Mouse (Mus musculus) hindbrain, embryonic 16.5 days (tissue): ENCODE results near the gene Syk. TPM values are rescaled to one million over a fixed set of nuclear protein-coding genes. Genes with fewer than 3 reads are reported as not detected.

Experiments
- ATAC-seq: fragments of 200-750 bp; cut with Nextera tagmentation; 2 replicates; pipeline ENCODE4 v1.8.0; 2017; ENCODE audit warnings: moderate TSS enrichment, moderate library complexity
- H3K27ac ChIP-seq: fragments of 300-500 bp; sonication (generic); 2 replicates; pipeline ENCODE4 v1.5.1; 2014; ENCODE audit warnings: low read depth, mild to moderate bottlenecking, control low read depth, low read length, moderate library complexity
- H3K27me3 ChIP-seq: fragments of 300-500 bp; sonication (generic); replicated peaks from 2 replicates; pipeline ENCODE4 v1.6.1; 2014; ENCODE audit warnings: low read length; ENCODE audit not compliant: control insufficient read depth, insufficient read depth
- H3K36me3 ChIP-seq: fragments of 300-500 bp; sonication (generic); 2 replicates; pipeline ENCODE4 v1.6.1; 2014; ENCODE audit warnings: mild to moderate bottlenecking, low read length, moderate library complexity, mixed read lengths; ENCODE audit not compliant: control insufficient read depth, insufficient read depth
- H3K4me1 ChIP-seq: fragments of 300-500 bp; sonication (generic); 2 replicates; pipeline ENCODE4 v1.6.1; 2014; ENCODE audit warnings: low read depth, low read length; ENCODE audit not compliant: control insufficient read depth, insufficient read depth
- H3K4me2 ChIP-seq: fragments of 300-500 bp; sonication (generic); 2 replicates; pipeline ENCODE4 v1.6.1; 2014; ENCODE audit warnings: mild to moderate bottlenecking, low read length, control low read depth, moderate library complexity
- H3K4me3 ChIP-seq: fragments of 300-500 bp; sonication (generic); 2 replicates; pipeline ENCODE4 v1.5.1; 2014; ENCODE audit warnings: mild to moderate bottlenecking, low read length, control low read depth, moderate library complexity
- H3K9ac ChIP-seq: fragments of 300-500 bp; sonication (generic); 2 replicates; pipeline ENCODE4 v1.6.1; 2014; ENCODE audit warnings: low read depth, mild to moderate bottlenecking, control low read depth, low read length, moderate library complexity
- H3K9me3 ChIP-seq: fragments of 300-500 bp; sonication (generic); 2 replicates; pipeline ENCODE4 v1.6.1; 2014; ENCODE audit warnings: mild to moderate bottlenecking, low read length, moderate library complexity; ENCODE audit not compliant: control insufficient read depth
- WGBS: fragments of 180-500 bp; shearing (Covaris S2); extraction: QIAGEN DNeasy Blood & Tissue Kit; methylation state at CpG from one replicate; pipeline ENCODE4 v1.1.7; 2014; 5-methylcytosine and 5-hydroxymethylcytosine counted together
- polyA plus RNA-seq: library from polyadenylated mRNA; unstranded; fragments of >200 nt; fragmentation: Nextera tagmentation; extraction: Ambion mirVana; gene quantifications from 2 replicates; pipeline ENCODE4 v1.2.1, GENCODE M21; 2015

The Syk gene
- polyA plus RNA-seq, 1 experiment from 2014 or later, result 1.1 TPM

DNA sequence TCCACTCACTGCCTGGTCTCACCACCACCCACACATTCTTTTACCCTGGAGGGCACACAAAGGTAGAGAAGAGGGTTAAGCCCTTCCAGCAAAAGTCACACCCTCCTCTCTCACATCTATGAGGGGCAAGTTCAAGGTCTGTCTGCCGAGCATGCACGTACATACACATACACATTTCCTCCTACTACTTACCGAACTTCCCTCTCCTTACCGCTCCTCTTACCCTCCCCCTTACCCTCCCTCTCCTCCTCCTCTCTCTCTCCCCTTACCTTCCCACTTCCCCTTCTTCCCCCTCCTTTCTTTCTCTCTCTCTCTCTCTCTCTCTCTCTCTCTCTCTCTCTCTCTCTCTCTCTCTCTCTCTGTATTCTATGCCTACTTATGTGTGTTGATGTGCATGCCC lies 35.6 kb downstream of the Syk start:
- H3K27ac ChIP-seq, result no peak overlapping the region
- no peak overlapping the region for H3K4me3 ChIP-seq
- H3K27me3 ChIP-seq, result peaks cover 3% of the 10 kb centered on the region; the same call in 1 of the 2 replicates
- WGBS, result 86% methylated on average over 4 of the region's 4 CpGs
- no peak overlapping the region for H3K9ac ChIP-seq
- H3K4me2 ChIP-seq, result no peak overlapping the region
- no peaks in the 10 kb centered on the region for H3K9me3 ChIP-seq
- no peaks in the 10 kb centered on the region for H3K4me1 ChIP-seq
- no peaks in the 10 kb centered on the region for H3K36me3 ChIP-seq
- ATAC-seq, result no peak

DNA sequence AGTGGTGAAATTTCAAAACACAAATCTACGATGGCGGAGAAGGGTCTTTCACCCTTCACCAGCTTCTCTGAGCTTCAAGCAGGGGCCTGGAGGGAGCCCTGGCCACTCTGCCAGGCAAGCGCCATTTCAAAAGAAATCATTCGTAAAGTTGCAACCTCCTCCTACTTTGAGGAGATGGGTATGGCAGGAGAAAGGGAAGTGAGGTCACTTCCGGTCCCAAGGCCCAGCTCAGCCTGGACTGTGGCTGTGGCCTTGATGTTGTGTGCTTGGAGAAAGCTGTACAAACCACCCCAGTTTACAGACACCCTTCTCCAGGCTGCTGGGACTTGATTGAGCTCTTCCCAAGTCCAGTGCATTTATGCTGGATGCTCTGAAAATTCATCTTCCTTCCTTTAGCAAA lies 36.5 kb downstream of the Syk start:
- ATAC-seq, result no peak
- H3K27me3 ChIP-seq, result peaks cover 3% of the 10 kb centered on the region; the same call in 1 of the 2 replicates
- H3K9ac ChIP-seq, result no peak overlapping the region
- H3K4me1 ChIP-seq, result no peaks in the 10 kb centered on the region
- H3K36me3 ChIP-seq, result no peaks in the 10 kb centered on the region
- no peaks in the 10 kb centered on the region for H3K9me3 ChIP-seq
- no peak overlapping the region for H3K4me2 ChIP-seq
- H3K4me3 ChIP-seq, result no peak overlapping the region
- H3K27ac ChIP-seq, result no peak overlapping the region
- 90% methylated on average over 5 of the region's 5 CpGs for WGBS

DNA sequence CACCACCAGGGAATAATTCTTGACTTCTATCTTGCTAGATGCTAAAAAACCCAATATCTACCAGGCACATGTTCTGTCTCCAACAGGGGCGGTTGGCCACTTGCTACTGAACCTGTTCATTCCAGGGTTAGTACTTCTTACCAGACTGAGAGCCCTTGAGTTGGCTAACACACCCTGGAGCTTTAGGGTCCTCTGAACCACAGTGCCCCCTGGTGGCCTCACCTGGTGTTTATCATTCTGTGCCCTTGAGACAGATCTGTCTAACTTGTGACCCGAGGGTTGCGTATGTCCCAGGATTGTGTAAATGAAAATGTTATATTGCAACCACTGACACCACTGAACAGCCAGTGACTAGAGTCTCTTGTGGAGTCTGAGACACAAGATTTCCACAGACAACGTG lies 41.1 kb downstream of the Syk start:
- ATAC-seq, result no peak
- WGBS, result 71% methylated on average over 4 of the region's 4 CpGs
- H3K27me3 ChIP-seq, result peaks cover 3% of the 10 kb centered on the region; the same call in 1 of the 2 replicates
- H3K9ac ChIP-seq, result no peak overlapping the region
- no peak overlapping the region for H3K4me2 ChIP-seq
- H3K4me3 ChIP-seq, result no peak overlapping the region
- no peaks in the 10 kb centered on the region for H3K9me3 ChIP-seq
- no peaks in the 10 kb centered on the region for H3K4me1 ChIP-seq
- no peak overlapping the region for H3K27ac ChIP-seq
- no peaks in the 10 kb centered on the region for H3K36me3 ChIP-seq

DNA sequence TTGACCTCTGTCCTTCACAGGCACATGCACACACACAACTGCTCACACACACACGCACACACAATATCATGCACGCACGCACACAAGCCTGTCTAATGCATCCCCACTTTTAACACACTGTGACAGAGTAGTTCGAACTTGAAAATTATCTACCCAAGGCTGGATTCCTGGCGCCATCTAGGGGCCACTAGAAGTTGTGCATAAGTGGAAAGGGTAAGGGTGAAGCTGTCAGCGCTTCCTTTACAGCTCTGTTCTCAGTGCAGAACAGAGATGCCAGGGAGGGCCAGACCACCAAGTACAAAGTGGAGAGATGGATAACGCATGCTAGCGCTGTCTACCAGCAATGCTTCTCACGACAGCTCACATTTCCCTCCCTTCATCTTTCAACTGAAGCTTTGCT lies 45.6 kb downstream of the Syk start:
- no peaks in the 10 kb centered on the region for H3K9me3 ChIP-seq
- H3K27me3 ChIP-seq, result 0 out of 2 replicates have a peak, but pooled peaks cover 2% of the 10 kb centered on the region
- no peaks in the 10 kb centered on the region for H3K36me3 ChIP-seq
- H3K27ac ChIP-seq, result no peak overlapping the region
- H3K9ac ChIP-seq, result no peak overlapping the region
- H3K4me2 ChIP-seq, result no peak overlapping the region
- H3K4me1 ChIP-seq, result peaks cover 2% of the 10 kb centered on the region; the same call in 1 of the 2 replicates
- ATAC-seq, result peak; percentile 67
- 28% methylated on average over 9 of the region's 9 CpGs for WGBS
- no peak overlapping the region for H3K4me3 ChIP-seq

DNA sequence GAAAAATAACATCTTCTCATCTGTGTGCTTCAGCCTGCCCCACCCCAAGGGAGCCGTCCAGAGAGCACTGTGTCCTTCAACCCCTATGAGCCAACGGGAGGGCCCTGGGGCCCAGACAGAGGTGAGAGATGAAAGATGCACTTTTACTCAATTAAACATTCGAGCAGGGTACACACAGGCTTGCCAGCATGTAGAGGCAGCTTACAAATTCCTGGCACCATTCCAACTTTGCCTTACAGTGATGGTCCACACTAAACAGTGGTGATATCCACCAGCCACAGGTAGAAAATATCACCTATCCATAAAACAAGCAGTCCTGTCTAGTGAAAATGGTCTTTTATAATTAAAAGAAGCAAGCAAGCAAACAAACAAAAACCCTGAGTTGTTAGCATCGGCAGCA lies 48.7 kb downstream of the Syk start:
- peaks cover 2% of the 10 kb centered on the region; the same call in 1 of the 2 replicates for H3K4me1 ChIP-seq
- no peak overlapping the region for H3K9ac ChIP-seq
- H3K36me3 ChIP-seq, result no peaks in the 10 kb centered on the region
- 34% methylated on average over 4 of the region's 4 CpGs for WGBS
- H3K27me3 ChIP-seq, result 0 out of 2 replicates have a peak, but pooled peaks cover 2% of the 10 kb centered on the region
- H3K9me3 ChIP-seq, result no peaks in the 10 kb centered on the region
- H3K27ac ChIP-seq, result no peak overlapping the region
- no peak for ATAC-seq
- H3K4me3 ChIP-seq, result no peak overlapping the region
- H3K4me2 ChIP-seq, result no peak overlapping the region

DNA sequence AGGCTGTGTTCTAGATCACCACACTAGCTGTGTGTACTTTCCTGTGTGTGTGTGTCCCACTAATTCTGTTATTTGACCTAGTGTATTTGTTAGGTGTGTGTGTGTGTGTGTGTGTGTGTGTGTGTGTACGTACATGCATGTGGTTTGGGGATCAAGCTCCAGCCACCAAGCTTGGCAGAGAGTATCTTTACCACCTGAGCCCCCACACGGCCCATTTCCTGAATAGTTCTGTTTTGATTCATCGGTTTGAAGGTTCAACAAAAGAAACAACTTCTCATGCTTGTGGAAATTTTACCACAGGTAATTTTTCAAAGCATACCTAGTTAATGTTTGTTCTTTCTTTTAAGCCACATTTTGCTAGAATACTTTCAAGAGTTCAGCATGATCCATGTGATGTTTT lies 52.5 kb downstream of the Syk start:
- Histone ChIP-seq H3K9ac (no peak overlapping the region), H3K4me1 (peaks cover 2% of the 10 kb centered on the region; the same call in 1 of the 2 replicates), H3K4me2 (no peak overlapping the region), H3K27ac (no peak overlapping the region), H3K36me3 (no peaks in the 10 kb centered on the region), H3K4me3 (no peak overlapping the region), H3K27me3 (no peaks in the 10 kb centered on the region), H3K9me3 (no peaks in the 10 kb centered on the region)
- no peak for ATAC-seq
- WGBS, result 77% methylated on average over 3 of the region's 3 CpGs

DNA sequence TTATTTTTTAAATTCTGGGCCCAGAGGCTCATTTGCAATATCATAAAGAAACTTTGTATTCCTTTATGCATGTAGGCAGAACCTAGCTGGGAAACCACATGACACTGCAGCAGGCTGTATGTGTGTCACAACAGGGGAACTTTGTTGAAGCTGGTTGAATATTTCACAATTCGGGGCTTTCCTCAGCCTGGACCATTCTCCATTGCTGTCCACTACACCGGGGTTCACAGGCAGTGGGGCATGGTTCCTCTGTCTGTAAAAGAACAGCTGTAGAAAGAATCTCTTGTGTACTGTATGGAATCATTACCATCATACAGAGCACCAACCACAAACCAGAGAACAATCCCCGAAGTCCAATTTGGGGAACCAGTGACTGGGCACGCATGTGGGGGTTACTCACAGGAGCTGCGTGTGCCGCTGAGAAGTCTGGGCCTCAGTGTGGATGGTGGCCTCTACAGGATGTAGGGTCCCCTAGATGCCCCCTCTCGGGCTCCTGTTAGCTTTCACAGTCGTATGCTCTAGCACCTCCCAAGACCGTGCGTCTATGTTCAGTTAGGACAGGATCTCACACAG lies 53.3 kb downstream of the Syk start:
- H3K27me3 ChIP-seq, result no peaks in the 10 kb centered on the region
- no peak for ATAC-seq
- 87% methylated on average over 10 of the region's 10 CpGs for WGBS

DNA sequence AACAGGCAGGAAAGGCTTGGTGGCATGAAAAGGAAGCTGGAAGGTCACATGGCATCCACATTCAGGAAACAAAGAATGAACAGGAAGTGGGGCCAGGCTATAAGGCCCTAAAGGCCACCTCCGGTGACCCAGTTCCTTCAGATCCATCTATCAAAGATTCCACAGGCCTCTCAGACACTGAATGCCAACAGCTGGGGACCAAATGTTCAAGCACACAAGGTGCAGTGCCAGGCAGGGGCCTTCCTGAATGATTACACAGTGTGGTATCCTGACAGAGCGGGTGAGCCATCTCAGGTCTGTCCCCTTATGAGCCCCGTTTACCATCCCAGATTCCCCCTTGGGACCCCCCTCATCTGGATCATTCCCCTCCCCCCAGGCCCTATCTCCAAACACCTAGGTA lies 63.6 kb downstream of the Syk start:
- ATAC-seq, result no peak
- WGBS, result 74% methylated on average over 3 of the region's 3 CpGs
- Histone ChIP-seq H3K4me2 (no peak overlapping the region), H3K9me3 (no peaks in the 10 kb centered on the region), H3K27me3 (no peaks in the 10 kb centered on the region), H3K4me1 (no peaks in the 10 kb centered on the region), H3K9ac (no peak overlapping the region), H3K36me3 (no peaks in the 10 kb centered on the region), H3K27ac (no peak overlapping the region), H3K4me3 (no peak overlapping the region)

More for the DNA sequence above, 53.3 kb downstream of the Syk start:
- H3K4me1 ChIP-seq, result peaks cover 2% of the 10 kb centered on the region; the same call in 1 of the 2 replicates
- H3K27ac ChIP-seq, result no peak overlapping the region
- H3K9ac ChIP-seq, result no peak overlapping the region
- no peak overlapping the region for H3K4me2 ChIP-seq
- no peak overlapping the region for H3K4me3 ChIP-seq
- H3K9me3 ChIP-seq, result no peaks in the 10 kb centered on the region
- no peaks in the 10 kb centered on the region for H3K36me3 ChIP-seq

DNA sequence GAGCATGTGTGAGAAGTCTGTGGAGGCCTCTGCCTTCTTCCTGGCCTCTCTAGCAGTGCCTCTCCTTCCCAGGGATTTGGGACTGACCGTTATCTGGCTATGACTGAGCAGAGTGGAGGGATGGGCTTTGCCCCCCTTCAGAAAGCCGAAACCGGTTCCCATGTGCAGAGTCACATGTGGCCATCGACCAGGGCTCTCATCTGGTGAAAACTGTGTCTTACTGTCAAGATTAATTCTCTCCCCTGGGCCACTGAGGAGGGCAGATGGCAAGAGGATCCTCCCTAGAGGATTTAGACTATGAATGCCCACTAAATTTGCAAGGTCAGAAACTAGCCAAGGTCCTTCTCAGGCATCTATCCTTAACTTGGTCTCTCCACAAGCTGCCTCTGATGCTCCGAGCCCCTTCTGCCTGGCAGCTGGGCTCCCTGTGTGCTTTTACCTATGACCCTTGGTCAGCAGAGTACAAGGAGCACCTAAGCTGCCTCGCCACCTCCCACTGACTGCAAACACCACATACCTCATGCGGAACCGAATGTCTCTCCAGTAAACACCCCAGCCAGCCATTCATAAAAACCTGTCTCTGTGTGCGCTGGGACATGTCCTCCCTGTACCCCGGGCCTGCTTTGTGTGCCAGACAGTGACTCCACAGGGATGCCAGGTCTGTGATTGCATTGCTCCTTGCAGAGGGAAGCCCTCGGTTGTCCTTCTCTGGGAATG lies 65.2 kb downstream of the Syk start:
- H3K4me3 ChIP-seq, result no peak overlapping the region
- no peaks in the 10 kb centered on the region for H3K4me1 ChIP-seq
- ATAC-seq, result no peak
- no peaks in the 10 kb centered on the region for H3K9me3 ChIP-seq
- whole genome bisulfite sequencing, result 40% methylated on average over 11 of the region's 11 CpGs
- no peak overlapping the region for H3K4me2 ChIP-seq
- no peak overlapping the region for H3K9ac ChIP-seq
- H3K27ac ChIP-seq, result no peak overlapping the region
- H3K36me3 ChIP-seq, result no peaks in the 10 kb centered on the region
- H3K27me3 ChIP-seq, result no peaks in the 10 kb centered on the region
